Mouse (Mus musculus): Measurements from ENCODE around the gene Abcb8. TPM values are rescaled to one million over a fixed set of nuclear protein-coding genes. Genes with fewer than 3 reads are reported as not detected.

Abcb8 gene
- total RNA-seq, 2 experiments from 2014 or later = 52.3 to 54.1 TPM

GRCm38 (mm10) chr5:24365528-24365927 lies 27.9 kb upstream of the Abcb8 start:
- DNase-seq (ENCODE audit: extremely low spot score in 1 of 2, low spot score in 1 of 2) = no peak

GRCm38 (mm10) chr5:24366426-24366825 lies 27.0 kb upstream of the Abcb8 start:
- DNase-seq (ENCODE audit: extremely low spot score in 1 of 2, low spot score in 1 of 2) = no peak

GRCm38 (mm10) chr5:24369767-24370166 lies 23.7 kb upstream of the Abcb8 start:
- no peak for DNase-seq (ENCODE audit: extremely low spot score in 1 of 2, low spot score in 1 of 2)

GRCm38 (mm10) chr5:24373807-24374206 lies 19.7 kb upstream of the Abcb8 start:
- DNase-seq (ENCODE audit: extremely low spot score in 1 of 2, low spot score in 1 of 2) = no peak

- no peak for DNase-seq (ENCODE audit: extremely low spot score in 1 of 2, low spot score in 1 of 2)
These were observed 19.2 kb upstream of the Abcb8 start for GRCm38 (mm10) chr5:24374216-24374615.

GRCm38 (mm10) chr5:24374666-24375328 lies 18.7 kb upstream of the Abcb8 start:
- DNase-seq (ENCODE audit: extremely low spot score in 1 of 2, low spot score in 1 of 2) = no peak

- no peak for DNase-seq (ENCODE audit: extremely low spot score in 1 of 2, low spot score in 1 of 2)
These were observed 14.8 kb upstream of the Abcb8 start for GRCm38 (mm10) chr5:24378700-24379099.

- no peak for DNase-seq (ENCODE audit: extremely low spot score in 1 of 2, low spot score in 1 of 2)
These were observed 14.0 kb upstream of the Abcb8 start for GRCm38 (mm10) chr5:24379501-24379900.

GRCm38 (mm10) chr5:24380499-24380898 lies 13.0 kb upstream of the Abcb8 start:
- DNase-seq (ENCODE audit: extremely low spot score in 1 of 2, low spot score in 1 of 2) = no peak

GRCm38 (mm10) chr5:24381486-24381885 lies 12.0 kb upstream of the Abcb8 start:
- no peak for DNase-seq (ENCODE audit: extremely low spot score in 1 of 2, low spot score in 1 of 2)

GRCm38 (mm10) chr5:24381988-24382387 lies 11.5 kb upstream of the Abcb8 start:
- no peak for DNase-seq (ENCODE audit: extremely low spot score in 1 of 2, low spot score in 1 of 2)

GRCm38 (mm10) chr5:24383026-24383859 lies 10.2 kb upstream of the Abcb8 start:
- DNase-seq (ENCODE audit: extremely low spot score in 1 of 2, low spot score in 1 of 2) = peak; percentile 86 to 89

GRCm38 (mm10) chr5:24384407-24384806 lies 9.1 kb upstream of the Abcb8 start:
- DNase-seq (ENCODE audit: extremely low spot score in 1 of 2, low spot score in 1 of 2) = no peak

- DNase-seq (ENCODE audit: extremely low spot score in 1 of 2, low spot score in 1 of 2) = no peak
These were observed 8.1 kb upstream of the Abcb8 start for GRCm38 (mm10) chr5:24385374-24385773.

GRCm38 (mm10) chr5:24385887-24386550 lies 7.4 kb upstream of the Abcb8 start:
- DNase-seq (ENCODE audit: extremely low spot score in 1 of 2, low spot score in 1 of 2) = no peak

GRCm38 (mm10) chr5:24387264-24388241 lies 5.9 kb upstream of the Abcb8 start:
- peak; percentile 35 to 37 for DNase-seq (ENCODE audit: extremely low spot score in 1 of 2, low spot score in 1 of 2)

- DNase-seq (ENCODE audit: extremely low spot score in 1 of 2, low spot score in 1 of 2) = no peak
These were observed 5.1 kb upstream of the Abcb8 start for GRCm38 (mm10) chr5:24388246-24388915.

GRCm38 (mm10) chr5:24389011-24389657 lies 4.3 kb upstream of the Abcb8 start:
- no peak for DNase-seq (ENCODE audit: extremely low spot score in 1 of 2, low spot score in 1 of 2)

- no peak for DNase-seq (ENCODE audit: extremely low spot score in 1 of 2, low spot score in 1 of 2)
These were observed 3.8 kb upstream of the Abcb8 start for GRCm38 (mm10) chr5:24389658-24390020.

All from layer of hippocampus, postnatal 25 days (tissue).